Mouse (Mus musculus) limb, embryonic 15.5 days (tissue): ENCODE data around the gene Lrrc61. TPM values are rescaled to one million over a fixed set of nuclear protein-coding genes. Genes with fewer than 3 reads are reported as not detected.

ENCODE experiments used
- ATAC-seq: fragments of 200-750 bp; cut with Nextera tagmentation; 2 replicates; pipeline ENCODE4 v1.8.0; 2017; ENCODE audit warnings: low read depth, moderate TSS enrichment; ENCODE audit not compliant: insufficient number of reproducible peaks, low FRiP score, low TSS enrichment
- H3K27ac ChIP-seq: fragments of 300-500 bp; sonication (generic); 2 replicates; pipeline ENCODE4 v1.5.1; 2015; ENCODE audit warnings: moderate library complexity, mild to moderate bottlenecking, inconsistent platforms
- H3K27me3 ChIP-seq: fragments of 300-500 bp; sonication (generic); 2 replicates; pipeline ENCODE4 v1.6.1; 2015; ENCODE audit warnings: inconsistent platforms
- H3K36me3 ChIP-seq: fragments of 300-500 bp; sonication (generic); 2 replicates; pipeline ENCODE4 v1.6.1; 2015; ENCODE audit warnings: inconsistent platforms
- H3K4me1 ChIP-seq: fragments of 300-500 bp; sonication (generic); 2 replicates; pipeline ENCODE4 v1.6.1; 2015; ENCODE audit warnings: inconsistent platforms
- H3K4me2 ChIP-seq: fragments of 300-500 bp; sonication (generic); 2 replicates; pipeline ENCODE4 v1.6.1; 2015; ENCODE audit warnings: mild to moderate bottlenecking, inconsistent platforms
- H3K4me3 ChIP-seq: fragments of 300-500 bp; sonication (generic); 2 replicates; pipeline ENCODE4 v1.5.1; 2015; ENCODE audit warnings: mild to moderate bottlenecking, inconsistent platforms
- H3K9ac ChIP-seq: fragments of 300-500 bp; sonication (generic); 2 replicates; pipeline ENCODE4 v1.6.1; 2015; ENCODE audit warnings: inconsistent platforms
- H3K9me3 ChIP-seq: fragments of 300-500 bp; sonication (generic); 2 replicates; pipeline ENCODE4 v1.6.1; 2016; ENCODE audit warnings: inconsistent platforms
- WGBS: fragments of 180-500 bp; shearing (Covaris S2); methylation state at CpG from one replicate; pipeline ENCODE4 v1.1.7; 2015; 5-methylcytosine and 5-hydroxymethylcytosine counted together
- polyA plus RNA-seq: library from polyadenylated mRNA; unstranded; fragments of >200 nt; fragmentation: Nextera tagmentation; extraction: Ambion mirVana; gene quantifications from 2 replicates; pipeline ENCODE4 v1.2.1, GENCODE M21; 2015

Lrrc61 gene
- polyA plus RNA-seq, 1 experiment from 2014 or later: 10.8 TPM

DNA sequence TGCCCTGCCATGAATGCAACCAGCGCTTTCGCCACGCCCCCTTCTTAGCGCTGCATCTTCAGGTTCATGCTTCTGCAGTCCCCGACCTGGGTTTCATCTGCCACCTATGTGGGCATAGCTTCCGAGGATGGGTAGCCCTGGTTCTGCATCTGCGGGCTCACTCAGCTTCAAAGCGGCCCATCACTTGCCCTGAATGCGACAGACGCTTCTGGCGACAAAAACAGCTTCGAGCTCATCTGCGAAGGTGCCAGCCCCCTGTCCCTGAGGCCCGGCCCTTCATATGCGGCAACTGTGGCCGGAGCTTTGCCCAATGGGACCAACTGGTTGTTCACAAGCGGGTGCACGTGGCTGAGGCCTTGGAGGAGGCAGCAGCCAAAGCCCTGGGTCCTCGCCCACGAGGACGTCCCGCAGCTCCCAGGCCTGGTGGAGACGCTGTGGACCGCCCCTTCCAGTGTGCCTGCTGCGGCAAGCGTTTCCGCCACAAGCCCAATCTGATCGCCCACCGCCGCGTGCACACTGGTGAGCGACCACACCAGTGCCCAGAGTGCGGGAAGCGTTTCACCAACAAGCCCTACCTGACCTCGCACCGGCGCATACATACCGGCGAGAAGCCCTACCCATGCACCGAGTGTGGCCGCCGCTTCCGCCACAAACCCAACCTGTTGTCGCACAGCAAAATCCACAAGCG is 42.1 kb downstream of the Lrrc61 start:
- peaks cover 43% of the 10 kb centered on the region for H3K36me3 ChIP-seq
- no peak for ATAC-seq
- H3K9ac ChIP-seq: no peak overlapping the region
- no peaks in the 10 kb centered on the region for H3K27me3 ChIP-seq
- H3K4me2 ChIP-seq: no peak overlapping the region
- H3K4me1 ChIP-seq: peaks cover 28% of the 10 kb centered on the region
- H3K4me3 ChIP-seq: no peak overlapping the region
- 94% methylated on average over 45 of the region's 45 CpGs for WGBS
- no peak overlapping the region for H3K27ac ChIP-seq
- peaks cover 16% of the 10 kb centered on the region; the same call in 1 of the 2 replicates for H3K9me3 ChIP-seq

- Histone ChIP-seq H3K36me3 (peaks cover 43% of the 10 kb centered on the region), H3K27ac (no peak overlapping the region), H3K4me2 (no peak overlapping the region), H3K9me3 (peaks cover 16% of the 10 kb centered on the region; the same call in 1 of the 2 replicates), H3K27me3 (no peaks in the 10 kb centered on the region), H3K4me1 (peaks cover 28% of the 10 kb centered on the region), H3K4me3 (no peak overlapping the region), H3K9ac (no peak overlapping the region)
- no peak for ATAC-seq
- 98% methylated on average over 27 of the region's 27 CpGs for WGBS
These were observed 42.6 kb downstream of the Lrrc61 start for GRCm38 (mm10) chr6:48597233-48597625.

DNA sequence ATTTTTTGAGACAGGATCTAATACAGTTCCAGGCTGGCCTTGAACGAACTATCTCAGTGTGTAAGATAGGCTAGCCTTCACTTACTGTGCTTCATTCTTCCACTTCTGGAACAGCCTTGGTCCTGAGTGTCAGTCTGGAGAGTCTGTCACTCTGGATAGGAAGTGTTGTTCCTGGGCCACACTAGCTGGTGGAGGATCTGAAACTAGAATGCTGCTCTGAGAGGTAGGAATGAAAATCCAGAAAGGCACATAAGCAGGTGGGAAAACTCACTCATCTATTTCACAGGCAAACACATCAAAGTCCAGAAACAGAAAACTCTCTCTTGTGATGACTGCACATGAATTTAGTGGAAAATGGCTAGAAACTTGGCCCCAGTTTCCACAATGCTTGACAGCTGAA is 46.0 kb downstream of the Lrrc61 start:
- ATAC-seq: no peak
- Histone ChIP-seq H3K27ac (no peak overlapping the region), H3K4me3 (no peak overlapping the region), H3K4me1 (peaks cover 12% of the 10 kb centered on the region; the same call in 1 of the 2 replicates), H3K4me2 (no peak overlapping the region), H3K36me3 (peaks cover 46% of the 10 kb centered on the region), H3K9ac (no peak overlapping the region), H3K27me3 (no peaks in the 10 kb centered on the region), H3K9me3 (peaks cover 16% of the 10 kb centered on the region; the same call in 1 of the 2 replicates)
- 84% methylated on average over 1 of the region's 1 CpGs for WGBS

DNA sequence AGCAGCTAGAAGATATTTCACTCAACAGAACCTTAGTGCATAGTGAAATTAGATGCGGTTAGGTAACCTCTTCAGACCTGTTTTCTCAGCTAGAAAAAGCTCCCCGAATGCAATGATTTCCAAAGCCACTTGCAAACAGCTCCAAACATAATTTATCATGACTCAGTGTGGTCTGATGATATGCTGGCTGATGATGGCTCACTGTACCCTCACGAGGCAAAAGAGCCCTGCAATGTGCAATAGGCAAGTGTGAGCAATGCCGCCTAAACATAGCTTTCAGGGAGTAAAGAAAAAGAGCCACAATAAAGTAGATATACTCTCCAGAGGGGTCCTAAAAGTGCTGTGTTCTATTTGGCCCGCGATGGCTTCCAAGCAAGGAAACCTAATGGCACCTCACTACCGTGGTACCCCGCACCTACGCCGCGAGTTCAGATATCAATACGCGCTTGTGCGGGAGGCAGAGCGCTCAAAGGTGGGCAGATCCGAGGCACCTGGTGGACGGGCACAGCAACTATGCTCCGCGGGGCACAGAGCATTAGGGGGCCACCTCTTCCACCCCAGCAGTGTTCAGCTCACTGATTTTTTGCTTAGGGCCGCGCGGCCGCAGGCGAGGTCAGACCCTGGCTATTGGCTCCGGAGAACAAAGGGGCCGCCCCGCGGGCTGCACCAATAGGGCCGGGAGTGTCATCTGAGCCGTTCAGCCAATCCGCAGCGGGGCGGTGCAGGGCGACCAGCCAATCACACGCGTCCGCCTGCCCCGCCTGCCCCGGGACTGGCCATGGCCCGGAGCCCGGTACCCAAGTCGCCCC is 46.9 kb downstream of the Lrrc61 start, which contains the start of gene Zfp775:
Zfp775 (plus strand) TSS at position 793 of the 809 bp plus-strand sequence.
- Histone ChIP-seq H3K4me1 (peaks cover 12% of the 10 kb centered on the region; the same call in 1 of the 2 replicates), H3K27ac (peak within 1 kb of the TSS; percentile 79), H3K4me3 (peak within 1 kb of the TSS; percentile 65), H3K9me3 (peaks cover 14% of the 10 kb centered on the region; the same call in 1 of the 2 replicates), H3K4me2 (peak within 1 kb of the TSS; percentile 88), H3K36me3 (peaks cover 40% of the 10 kb centered on the region), H3K27me3 (no peaks in the 10 kb centered on the region), H3K9ac (peak within 1 kb of the TSS; percentile 63)
- WGBS: 4% methylated on average over 42 of the region's 42 CpGs
- ATAC-seq: peak; percentile 96

GRCm38 (mm10) chr6:48602080-48602741 is 47.6 kb downstream of the Lrrc61 start:
- under 1% methylated on average over 28 of the region's 28 CpGs for WGBS
- Histone ChIP-seq H3K4me2 (peak overlapping the region; percentile 88), H3K4me1 (peaks cover 12% of the 10 kb centered on the region; the same call in 1 of the 2 replicates), H3K4me3 (peak overlapping the region; percentile 65), H3K27me3 (no peaks in the 10 kb centered on the region), H3K9ac (peak overlapping the region; percentile 63), H3K36me3 (peaks cover 32% of the 10 kb centered on the region), H3K9me3 (peaks cover 8% of the 10 kb centered on the region; the same call in 1 of the 2 replicates), H3K27ac (peak overlapping the region; percentile 79)
- peak; percentile 78 for ATAC-seq

GRCm38 (mm10) chr6:48608124-48608523 is 53.5 kb downstream of the Lrrc61 start:
- 50% methylated on average over 2 of the region's 2 CpGs for WGBS
- no peak for ATAC-seq

DNA sequence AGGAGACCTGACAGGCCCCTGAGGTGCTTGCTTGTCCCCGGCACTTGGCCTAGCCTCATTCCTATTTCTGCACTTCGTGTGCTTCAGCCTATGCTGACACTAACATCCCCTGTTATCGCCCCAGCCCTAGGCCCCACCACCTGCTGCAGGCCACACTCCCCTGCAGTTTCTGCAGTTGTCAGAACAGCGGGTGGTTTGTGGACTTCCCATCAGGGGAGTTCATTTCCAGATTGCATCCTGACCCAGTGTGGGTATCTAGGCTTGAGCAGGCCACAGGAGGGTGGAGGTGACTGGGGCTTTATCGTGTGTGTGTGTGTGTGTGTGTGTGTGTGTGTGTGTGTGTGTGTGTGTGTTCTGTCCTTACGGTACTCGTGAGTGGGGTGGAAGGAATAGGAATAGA is 54.9 kb downstream of the Lrrc61 start:
- Histone ChIP-seq H3K4me1 (no peaks in the 10 kb centered on the region), H3K27me3 (no peaks in the 10 kb centered on the region), H3K9ac (no peak overlapping the region), H3K4me2 (no peak overlapping the region), H3K36me3 (peaks cover 10% of the 10 kb centered on the region; the same call in 1 of the 2 replicates), H3K27ac (no peak overlapping the region; the same call in 1 of the 2 replicates), H3K9me3 (no peaks in the 10 kb centered on the region), H3K4me3 (no peak overlapping the region)
- WGBS: 63% methylated on average over 7 of the region's 7 CpGs
- ATAC-seq: 0 out of 2 replicates have a peak, but pooled peaks have one; percentile 19

More at GRCm38 (mm10) chr6:48608124-48608523, 53.5 kb downstream of the Lrrc61 start:
- Histone ChIP-seq H3K27me3 (no peaks in the 10 kb centered on the region), H3K4me3 (no peak overlapping the region), H3K36me3 (peaks cover 4% of the 10 kb centered on the region; the same call in 1 of the 2 replicates), H3K27ac (no peak overlapping the region), H3K4me1 (no peaks in the 10 kb centered on the region), H3K9ac (no peak overlapping the region), H3K9me3 (no peaks in the 10 kb centered on the region), H3K4me2 (no peak overlapping the region)

DNA sequence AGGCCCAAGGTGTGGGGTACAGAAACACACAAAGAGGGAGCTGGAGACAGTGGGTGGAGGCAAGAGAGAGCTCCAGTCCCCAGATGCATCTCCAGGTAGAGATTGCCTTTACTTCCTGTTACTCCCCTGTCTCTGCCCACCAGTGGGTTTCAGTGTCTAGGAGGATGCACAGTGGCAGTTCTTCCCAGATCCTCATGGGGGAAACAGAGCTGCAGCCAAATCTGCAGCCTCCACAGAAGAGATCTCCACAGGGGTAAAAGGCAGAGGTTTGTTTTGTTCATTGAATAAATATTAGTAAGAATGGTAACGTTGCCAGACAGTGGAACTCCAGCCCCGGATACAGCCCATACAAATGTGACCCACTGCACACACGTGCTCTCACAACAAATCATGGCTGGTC is 56.1 kb downstream of the Lrrc61 start:
- Histone ChIP-seq H3K9me3 (no peaks in the 10 kb centered on the region), H3K4me3 (no peak overlapping the region), H3K27me3 (no peaks in the 10 kb centered on the region), H3K36me3 (peaks cover 11% of the 10 kb centered on the region; the same call in 1 of the 2 replicates), H3K4me1 (no peaks in the 10 kb centered on the region), H3K9ac (no peak overlapping the region), H3K27ac (no peak overlapping the region), H3K4me2 (no peak overlapping the region)
- no peak for ATAC-seq
- WGBS: 85% methylated on average over 3 of the region's 3 CpGs

GRCm38 (mm10) chr6:48613464-48613863 is 58.9 kb downstream of the Lrrc61 start:
- Histone ChIP-seq H3K9ac (no peak overlapping the region), H3K4me3 (no peak overlapping the region), H3K4me1 (no peaks in the 10 kb centered on the region), H3K27ac (no peak overlapping the region), H3K36me3 (peaks cover 15% of the 10 kb centered on the region; the same call in 1 of the 2 replicates), H3K27me3 (no peaks in the 10 kb centered on the region), H3K4me2 (no peak overlapping the region), H3K9me3 (no peaks in the 10 kb centered on the region)
- 82% methylated on average over 4 of the region's 4 CpGs for WGBS
- ATAC-seq: no peak

- peaks cover 23% of the 10 kb centered on the region for H3K36me3 ChIP-seq
- H3K4me3 ChIP-seq: no peak overlapping the region
- 91% methylated on average over 5 of the region's 5 CpGs for WGBS
- no peaks in the 10 kb centered on the region for H3K4me1 ChIP-seq
- H3K9me3 ChIP-seq: no peaks in the 10 kb centered on the region
- no peak overlapping the region for H3K9ac ChIP-seq
- H3K27ac ChIP-seq: no peak overlapping the region
- no peak overlapping the region for H3K4me2 ChIP-seq
- no peaks in the 10 kb centered on the region for H3K27me3 ChIP-seq
- no peak for ATAC-seq
These were observed 60.2 kb downstream of the Lrrc61 start for GRCm38 (mm10) chr6:48614756-48615155.

DNA sequence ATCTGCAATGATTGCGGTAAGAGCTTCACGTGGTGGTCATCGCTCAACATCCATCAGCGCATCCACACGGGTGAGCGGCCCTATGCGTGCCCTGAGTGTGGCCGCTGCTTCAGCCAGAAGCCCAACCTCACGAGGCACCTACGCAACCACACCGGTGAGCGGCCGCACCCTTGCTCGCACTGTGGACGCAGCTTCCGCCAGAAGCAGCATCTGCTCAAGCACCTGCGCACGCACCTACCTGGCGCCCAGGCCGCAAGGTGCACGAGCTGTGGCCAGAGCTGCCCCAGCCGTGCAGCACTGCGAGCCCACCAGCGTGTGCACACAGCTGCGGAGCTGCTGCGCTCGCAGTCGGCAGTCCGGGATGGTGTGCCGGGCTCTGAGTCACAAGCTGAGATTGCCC is 65.4 kb downstream of the Lrrc61 start:
- Histone ChIP-seq H3K27ac (no peak overlapping the region), H3K27me3 (peaks cover under 1% of the 10 kb centered on the region; the same call in 1 of the 2 replicates), H3K4me1 (no peaks in the 10 kb centered on the region), H3K36me3 (peaks cover 27% of the 10 kb centered on the region), H3K4me2 (no peak overlapping the region), H3K4me3 (no peak overlapping the region), H3K9ac (no peak overlapping the region), H3K9me3 (no peaks in the 10 kb centered on the region)
- WGBS: 96% methylated on average over 30 of the region's 30 CpGs
- no peak for ATAC-seq
